Mouse (Mus musculus) midbrain, embryonic 14.5 days (tissue): ENCODE measurements around the gene Eif3k. TPM values are rescaled to one million over a fixed set of nuclear protein-coding genes. Genes with fewer than 3 reads are reported as not detected.

Experiments
- ATAC-seq: fragments of 200-750 bp; cut with Nextera tagmentation; 2 replicates; pipeline ENCODE4 v1.8.0; 2017; ENCODE audit warnings: moderate number of reproducible peaks, moderate library complexity; ENCODE audit not compliant: low FRiP score, low TSS enrichment
- DNase-seq: peaks from one replicate; pipeline ENCODE4 v3.0.0-alpha.2; 2015
- H3K27ac ChIP-seq: fragments of 300-500 bp; sonication (generic); replicated peaks from 2 replicates; pipeline ENCODE4 v1.5.1; 2014; ENCODE audit warnings: mild to moderate bottlenecking, low read depth, low read length, moderate library complexity
- H3K27me3 ChIP-seq: fragments of 300-500 bp; sonication (generic); 2 replicates; pipeline ENCODE4 v1.6.1; 2014; ENCODE audit warnings: low read length, control low read depth, mixed read lengths; ENCODE audit not compliant: control insufficient read depth, insufficient read depth
- H3K36me3 ChIP-seq: fragments of 300-500 bp; sonication (generic); 2 replicates; pipeline ENCODE4 v1.6.1; 2014; ENCODE audit warnings: low read length, control low read depth; ENCODE audit not compliant: control insufficient read depth, insufficient read depth
- H3K4me1 ChIP-seq: fragments of 300-500 bp; sonication (generic); 2 replicates; pipeline ENCODE4 v1.6.1; 2014; ENCODE audit warnings: mild to moderate bottlenecking, antibody characterized with exemption, low read length, control low read depth; ENCODE audit not compliant: control insufficient read depth, insufficient read depth
- H3K4me2 ChIP-seq: fragments of 300-500 bp; sonication (generic); 2 replicates; pipeline ENCODE4 v1.6.1; 2014; ENCODE audit warnings: mild to moderate bottlenecking, low read length, moderate library complexity
- H3K4me3 ChIP-seq: fragments of 300-500 bp; sonication (generic); replicated peaks from 2 replicates; pipeline ENCODE4 v1.5.1; 2014; ENCODE audit warnings: low read depth, low read length
- H3K9ac ChIP-seq: fragments of 300-500 bp; sonication (generic); replicated peaks from 2 replicates; pipeline ENCODE4 v1.6.1; 2014; ENCODE audit warnings: mild to moderate bottlenecking, low read length, moderate library complexity
- H3K9me3 ChIP-seq: fragments of 300-500 bp; sonication (generic); 2 replicates; pipeline ENCODE4 v1.6.1; 2016; ENCODE audit warnings: low read length, control low read depth, mixed read lengths; ENCODE audit not compliant: control insufficient read depth
- WGBS: fragments of 180-500 bp; shearing (Covaris S2); extraction: QIAGEN DNeasy Blood & Tissue Kit; methylation state at CpG from one replicate; pipeline ENCODE4 v1.1.7; 2014; 5-methylcytosine and 5-hydroxymethylcytosine counted together
- polyA plus RNA-seq: library from polyadenylated mRNA; unstranded; fragments of >200 nt; fragmentation: Nextera tagmentation; extraction: Ambion mirVana; gene quantifications from 2 replicates; pipeline ENCODE4 v1.2.1, GENCODE M21; 2014

Eif3k gene
- polyA plus RNA-seq, 1 experiment from 2014 or later, result 320 TPM

GRCm38 (mm10) chr7:28966751-28967505 is 14.7 kb downstream of the Eif3k start:
- H3K27ac ChIP-seq, result no peak overlapping the region
- H3K9ac ChIP-seq, result no peak overlapping the region
- no peaks in the 10 kb centered on the region for H3K9me3 ChIP-seq
- H3K4me3 ChIP-seq, result no peak overlapping the region
- ATAC-seq (no peak), DNase-seq (no peak)
- no peak overlapping the region for H3K4me2 ChIP-seq
- H3K4me1 ChIP-seq, result no peaks in the 10 kb centered on the region
- WGBS, result 70% methylated on average over 4 of the region's 4 CpGs
- no peaks in the 10 kb centered on the region for H3K27me3 ChIP-seq
- H3K36me3 ChIP-seq, result peaks cover 14% of the 10 kb centered on the region

- DNase-seq (no peak), ATAC-seq (no peak)
- Histone ChIP-seq H3K9me3 (no peaks in the 10 kb centered on the region), H3K36me3 (peaks cover 7% of the 10 kb centered on the region), H3K4me3 (no peak overlapping the region), H3K27me3 (no peaks in the 10 kb centered on the region), H3K27ac (no peak overlapping the region), H3K4me1 (peaks cover 2% of the 10 kb centered on the region), H3K9ac (no peak overlapping the region), H3K4me2 (no peak overlapping the region)
- 83% methylated on average over 4 of the region's 5 CpGs for WGBS
These were observed 15.5 kb downstream of the Eif3k start for GRCm38 (mm10) chr7:28966181-28966580.

DNA sequence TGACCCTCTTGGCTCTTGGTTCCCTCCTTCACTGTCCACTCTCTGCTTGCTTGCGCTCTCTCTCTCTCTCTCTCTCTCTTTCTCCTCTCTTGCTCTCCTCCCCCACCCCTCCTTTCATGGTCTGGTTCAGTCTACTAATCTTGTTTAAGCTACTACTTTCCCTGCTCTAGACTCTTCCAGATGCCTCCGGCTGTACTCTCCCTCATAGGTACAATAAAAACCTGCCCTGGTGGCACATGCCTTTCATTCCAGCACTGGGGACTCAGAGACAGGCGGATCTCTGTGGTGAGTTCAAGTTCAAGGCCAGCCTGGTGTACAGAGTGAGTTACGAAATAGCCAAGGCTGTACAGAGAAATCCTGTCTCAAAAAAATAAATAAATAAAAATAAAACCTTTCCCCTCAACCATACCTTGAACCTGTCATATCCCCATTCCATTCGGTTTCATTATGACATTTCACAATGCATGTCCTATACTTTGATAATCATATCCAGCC is 16.3 kb downstream of the Eif3k start:
- no peak overlapping the region for H3K4me3 ChIP-seq
- 68% methylated on average over 5 of the region's 5 CpGs for WGBS
- H3K9me3 ChIP-seq, result no peaks in the 10 kb centered on the region
- H3K27ac ChIP-seq, result no peak overlapping the region
- DNase-seq (no peak), ATAC-seq (no peak)
- no peaks in the 10 kb centered on the region for H3K27me3 ChIP-seq
- H3K4me2 ChIP-seq, result no peak overlapping the region
- peaks cover 5% of the 10 kb centered on the region; the same call in 1 of the 2 replicates for H3K36me3 ChIP-seq
- no peak overlapping the region for H3K9ac ChIP-seq
- peaks cover 10% of the 10 kb centered on the region for H3K4me1 ChIP-seq

DNA sequence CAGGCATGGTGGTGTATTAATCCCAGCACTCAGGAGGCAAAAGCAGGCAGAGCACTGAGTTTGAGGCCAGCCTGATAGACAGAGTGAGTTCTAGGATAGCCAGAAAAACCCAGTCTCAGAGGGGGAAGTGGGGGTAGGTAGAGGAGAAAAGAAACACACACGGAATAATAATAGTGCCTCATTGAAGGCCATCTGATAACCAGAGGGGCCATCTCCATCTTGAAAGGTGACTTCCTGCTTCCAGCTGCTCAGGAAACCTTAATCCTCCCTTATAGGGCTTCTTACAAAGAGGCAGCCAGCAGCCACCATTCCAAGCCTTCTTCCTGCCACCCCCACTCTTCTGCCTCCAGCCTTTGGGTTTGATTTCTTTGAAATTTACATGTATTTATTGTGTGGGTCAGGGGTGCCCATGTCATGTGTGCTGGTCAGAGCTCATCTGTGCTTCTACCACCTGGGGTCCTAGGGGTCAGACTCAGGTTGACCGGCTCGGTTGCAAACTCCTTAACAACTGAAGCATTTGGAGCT is 18.2 kb downstream of the Eif3k start:
- no peak overlapping the region for H3K9ac ChIP-seq
- peaks cover 24% of the 10 kb centered on the region for H3K4me1 ChIP-seq
- H3K9me3 ChIP-seq, result no peaks in the 10 kb centered on the region
- ATAC-seq (no peak), DNase-seq (no peak)
- H3K4me2 ChIP-seq, result no peak overlapping the region
- no peaks in the 10 kb centered on the region for H3K27me3 ChIP-seq
- no peaks in the 10 kb centered on the region for H3K36me3 ChIP-seq
- no peak overlapping the region for H3K27ac ChIP-seq
- 77% methylated on average over 3 of the region's 3 CpGs for WGBS
- no peak overlapping the region for H3K4me3 ChIP-seq

- H3K4me3 ChIP-seq, result peak within 1 kb of the TSS; percentile 93
- peak within 1 kb of the TSS; percentile 92 for H3K9ac ChIP-seq
- ATAC-seq, result peak; percentile 94
- H3K27me3 ChIP-seq, result no peaks in the 10 kb centered on the region
- peaks cover 24% of the 10 kb centered on the region for H3K4me1 ChIP-seq
- no peaks in the 10 kb centered on the region for H3K36me3 ChIP-seq
- H3K9me3 ChIP-seq, result no peaks in the 10 kb centered on the region
- peak within 1 kb of the TSS; percentile 88 for H3K27ac ChIP-seq
- under 1% methylated on average over 76 of the region's 76 CpGs for WGBS
- DNase-seq, result peak; percentile 100
- H3K4me2 ChIP-seq, result peak within 1 kb of the TSS; percentile 88
These were observed 19.6 kb downstream of the Eif3k start, which contains the start of gene Actn4 for GRCm38 (mm10) chr7:28961927-28962670. Actn4 (minus strand) TSS chr7:28962340.

DNA sequence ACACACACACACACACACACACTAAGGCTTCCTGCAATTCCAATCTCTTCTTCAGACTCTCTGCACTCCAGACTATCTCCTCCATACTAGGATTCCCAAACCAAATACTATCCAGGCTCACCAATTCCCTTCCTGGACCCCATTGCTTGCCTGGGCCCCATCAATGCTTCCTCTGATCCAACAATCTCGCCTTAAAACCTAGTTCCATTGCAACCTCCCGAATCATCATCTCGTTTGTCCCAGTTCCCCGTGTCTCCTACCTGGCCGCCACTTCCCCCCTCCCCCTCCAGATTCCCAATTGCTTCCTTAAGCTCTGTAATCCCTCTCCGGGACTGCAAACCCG is 20.1 kb downstream of the Eif3k start:
- Histone ChIP-seq H3K27me3 (no peaks in the 10 kb centered on the region), H3K36me3 (no peaks in the 10 kb centered on the region), H3K4me1 (peaks cover 24% of the 10 kb centered on the region), H3K4me3 (peak overlapping the region; percentile 93), H3K27ac (peak overlapping the region; percentile 85), H3K9ac (peak overlapping the region; percentile 92), H3K4me2 (peak overlapping the region; percentile 88), H3K9me3 (no peaks in the 10 kb centered on the region)
- DNase-seq (no peak), ATAC-seq (no peak)
- WGBS, result 2% methylated on average over 7 of the region's 7 CpGs

DNA sequence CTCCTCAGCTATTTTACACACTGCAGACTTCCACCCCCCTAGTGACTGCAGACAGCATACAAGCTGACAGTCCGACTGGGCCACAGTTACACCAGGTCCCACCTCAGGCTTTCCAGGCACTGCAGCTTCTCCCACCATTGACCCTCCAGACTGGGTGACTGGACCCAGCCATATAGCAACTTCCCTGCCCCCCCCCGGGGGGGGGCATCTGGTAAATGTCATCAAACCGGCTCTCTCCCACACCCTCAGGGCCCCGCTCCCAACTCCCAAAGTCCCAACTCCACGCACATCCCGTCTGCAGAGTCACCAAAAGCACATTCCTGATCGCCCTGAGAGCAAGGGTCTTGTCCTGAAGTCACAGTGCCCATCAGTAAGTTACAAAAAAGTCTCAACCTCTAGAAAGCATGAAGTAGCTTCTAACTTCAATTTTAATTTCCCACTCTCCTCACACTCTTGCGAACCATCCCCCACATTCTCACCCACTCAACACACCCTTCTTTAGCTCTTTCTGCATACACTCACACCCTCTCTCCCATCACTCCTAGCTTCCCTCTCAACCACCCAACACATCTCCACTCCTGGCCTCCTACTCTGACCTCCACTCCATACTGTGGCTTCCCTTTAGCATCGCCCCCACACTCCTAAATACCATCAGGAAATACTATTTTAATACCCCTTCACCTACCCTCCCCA is 21.2 kb downstream of the Eif3k start:
- H3K4me3 ChIP-seq, result peak overlapping the region; percentile 93
- H3K9me3 ChIP-seq, result no peaks in the 10 kb centered on the region
- H3K36me3 ChIP-seq, result no peaks in the 10 kb centered on the region
- 38% methylated on average over 9 of the region's 9 CpGs for WGBS
- peaks cover 24% of the 10 kb centered on the region for H3K4me1 ChIP-seq
- H3K27me3 ChIP-seq, result no peaks in the 10 kb centered on the region
- H3K4me2 ChIP-seq, result peak overlapping the region; percentile 88
- ATAC-seq (no peak), DNase-seq (no peak)
- peak overlapping the region; percentile 92 for H3K9ac ChIP-seq
- H3K27ac ChIP-seq, result no peak overlapping the region

GRCm38 (mm10) chr7:28959505-28960045 is 22.1 kb downstream of the Eif3k start:
- DNase-seq (no peak), ATAC-seq (no peak)
- WGBS, result 57% methylated on average over 6 of the region's 6 CpGs
- Histone ChIP-seq H3K9me3 (no peaks in the 10 kb centered on the region), H3K27ac (no peak overlapping the region), H3K4me3 (no peak overlapping the region; the same call in 1 of the 2 replicates), H3K4me2 (peak overlapping the region; percentile 88), H3K36me3 (no peaks in the 10 kb centered on the region), H3K9ac (peak overlapping the region; percentile 92; the same call in 1 of the 2 replicates), H3K4me1 (peaks cover 24% of the 10 kb centered on the region), H3K27me3 (no peaks in the 10 kb centered on the region)
